Mouse (Mus musculus) ES-Bruce4 (cell line): ENCODE results near the gene Rwdd2b. TPM values are rescaled to one million over a fixed set of nuclear protein-coding genes. Genes with fewer than 3 reads are reported as not detected.

Experiments
- H3K27ac ChIP-seq: 2 replicates; pipeline ENCODE4 v1.5.1; 2012; ENCODE audit warnings: low read length, inconsistent platforms; ENCODE audit not compliant: insufficient read depth
- H3K27me3 ChIP-seq: 2 replicates; pipeline ENCODE4 v1.6.1; 2012; ENCODE audit warnings: mild to moderate bottlenecking, low read length, inconsistent platforms; ENCODE audit not compliant: control insufficient read depth, poor library complexity, insufficient read depth, severe bottlenecking
- H3K36me3 ChIP-seq: 2 replicates; pipeline ENCODE4 v1.6.1; 2012; ENCODE audit warnings: inconsistent platforms, mild to moderate bottlenecking, low read length, moderate library complexity; ENCODE audit not compliant: control insufficient read depth, poor library complexity, insufficient read depth, severe bottlenecking
- H3K4me1 ChIP-seq: one replicate; pipeline ENCODE4 v1.8.1; 2011; ENCODE audit warnings: low read length; ENCODE audit not compliant: control insufficient read depth, insufficient read depth
- H3K4me3 ChIP-seq: 2 replicates; pipeline ENCODE4 v1.5.1; 2011; ENCODE audit warnings: low read depth, mild to moderate bottlenecking, low read length
- H3K9ac ChIP-seq: 2 replicates; pipeline ENCODE4 v1.6.1; 2012; ENCODE audit warnings: low read depth, mild to moderate bottlenecking, inconsistent platforms; ENCODE audit not compliant: poor library complexity, severe bottlenecking
- H3K9me3 ChIP-seq: replicated peaks from 2 replicates; pipeline ENCODE4 v1.6.1; 2012; ENCODE audit warnings: mild to moderate bottlenecking, low read length, inconsistent platforms; ENCODE audit not compliant: control insufficient read depth, poor library complexity, insufficient read depth, severe bottlenecking
- CTCF ChIP-seq: IDR thresholded peaks from one replicate; pipeline ENCODE4 v1.8.1; 2011; ENCODE audit warnings: low read depth, low read length
- EP300 ChIP-seq: IDR thresholded peaks from 2 replicates; pipeline ENCODE4 v1.6.1; 2011; ENCODE audit warnings: low read depth, low read length; ENCODE audit not compliant: insufficient read depth
- POLR2A ChIP-seq: IDR thresholded peaks from one replicate; pipeline ENCODE4 v1.8.1; 2011; ENCODE audit warnings: low read length; ENCODE audit not compliant: insufficient read depth
- polyA plus RNA-seq: library from polyadenylated mRNA; stranded (reverse); fragments of >200 nt; gene quantifications from 2 replicates; pipeline ENCODE4 v1.2.4, GENCODE M21; 2011; ENCODE audit warnings: low read depth; ENCODE audit not compliant: missing spikeins, insufficient read depth, insufficient read length

Rwdd2b gene
- polyA plus RNA-seq: 4.3 and 6.6 TPM in 2 replicates

DNA sequence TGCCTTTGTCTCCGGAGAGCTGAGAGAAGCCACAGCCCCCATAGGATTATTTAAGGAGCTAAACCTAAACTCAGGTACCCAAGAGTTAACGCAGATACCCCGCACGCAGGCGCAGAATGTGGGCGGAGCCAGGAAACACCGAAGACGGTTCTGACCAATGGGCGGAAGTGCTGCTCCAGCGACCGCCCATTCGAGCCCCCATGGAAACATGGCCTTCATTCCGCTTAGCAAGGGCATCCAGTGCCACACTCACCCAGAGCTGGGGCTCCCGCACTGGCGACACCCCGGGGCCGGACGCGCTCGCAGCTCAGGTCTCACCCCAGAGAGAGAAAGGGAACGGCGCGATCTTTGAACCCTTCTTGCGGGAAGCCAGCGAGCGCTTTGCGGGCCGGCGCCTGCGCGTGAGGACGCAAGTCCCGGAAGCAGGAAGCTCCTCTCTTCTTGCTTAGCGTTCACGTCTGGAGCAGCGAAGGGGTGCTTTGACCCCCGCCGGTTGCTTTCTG lies at the start of gene Rwdd2b:
TSS of gene Rwdd2b (minus strand) at position 390 of the 503 bp plus-strand sequence.
- peak within 1 kb of the TSS; percentile 67 for H3K27ac ChIP-seq
- no peaks in the 10 kb centered on the region for H3K27me3 ChIP-seq
- no peaks in the 10 kb centered on the region for H3K4me1 ChIP-seq
- no peaks in the 10 kb centered on the region for H3K9me3 ChIP-seq
- H3K36me3 ChIP-seq: no peaks in the 10 kb centered on the region
- peak within 1 kb of the TSS; percentile 93 for H3K4me3 ChIP-seq
- TF ChIP-seq CTCF (no peak), EP300 (no peak), POLR2A (no peak)
- peak within 1 kb of the TSS; percentile 61 for H3K9ac ChIP-seq

DNA sequence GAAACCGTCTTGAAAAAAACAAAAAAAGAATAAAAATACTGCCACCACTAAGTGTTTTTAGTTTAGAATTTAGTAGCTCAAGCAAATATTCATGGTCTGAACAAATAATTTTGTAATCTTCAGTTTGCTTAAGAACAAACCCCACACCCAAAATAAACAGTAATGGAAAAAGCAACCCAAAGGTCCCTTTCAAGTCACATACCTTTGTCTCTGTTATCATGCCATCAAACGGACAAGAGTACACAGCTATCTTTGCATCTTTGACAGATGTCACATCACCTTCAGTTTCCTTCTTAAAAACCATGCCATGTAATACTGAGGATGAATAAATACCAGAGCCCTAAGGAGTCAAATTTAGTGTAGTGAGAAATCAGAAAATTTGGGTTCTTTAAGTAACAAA lies 48.2 kb upstream of the Rwdd2b start:
- TF ChIP-seq POLR2A (no peak), EP300 (no peak), CTCF (no peak)
- Histone ChIP-seq H3K27ac (no peak overlapping the region), H3K36me3 (peaks cover 91% of the 10 kb centered on the region), H3K9me3 (no peaks in the 10 kb centered on the region), H3K4me1 (no peaks in the 10 kb centered on the region), H3K27me3 (no peaks in the 10 kb centered on the region), H3K9ac (no peak overlapping the region), H3K4me3 (no peak overlapping the region)

DNA sequence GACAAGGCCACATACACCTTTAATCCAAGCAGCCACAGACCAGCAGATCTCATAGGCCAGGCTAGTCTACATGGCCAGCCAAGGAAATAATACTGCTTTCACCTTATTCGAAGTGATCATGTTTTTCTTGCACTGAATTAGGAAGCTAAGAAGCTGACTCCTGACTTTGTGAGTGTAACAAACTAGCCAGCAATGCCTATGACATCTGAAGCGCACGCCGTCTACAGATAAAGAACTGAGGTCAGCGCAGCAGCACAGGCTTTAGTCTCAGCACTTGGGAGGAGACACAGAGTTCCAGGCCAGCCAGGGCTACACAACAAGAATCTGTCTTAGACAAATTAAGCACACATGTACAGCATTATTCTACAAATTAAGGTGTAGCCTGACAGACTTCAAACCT lies 46.4 kb upstream of the Rwdd2b start:
- Histone ChIP-seq H3K27me3 (no peaks in the 10 kb centered on the region), H3K36me3 (peaks cover 84% of the 10 kb centered on the region), H3K27ac (no peak overlapping the region), H3K9ac (no peak overlapping the region), H3K4me3 (no peak overlapping the region), H3K9me3 (no peaks in the 10 kb centered on the region), H3K4me1 (no peaks in the 10 kb centered on the region)
- no peak for TF ChIP-seq EP300
- no peak for TF ChIP-seq CTCF
- TF ChIP-seq POLR2A: no peak

DNA sequence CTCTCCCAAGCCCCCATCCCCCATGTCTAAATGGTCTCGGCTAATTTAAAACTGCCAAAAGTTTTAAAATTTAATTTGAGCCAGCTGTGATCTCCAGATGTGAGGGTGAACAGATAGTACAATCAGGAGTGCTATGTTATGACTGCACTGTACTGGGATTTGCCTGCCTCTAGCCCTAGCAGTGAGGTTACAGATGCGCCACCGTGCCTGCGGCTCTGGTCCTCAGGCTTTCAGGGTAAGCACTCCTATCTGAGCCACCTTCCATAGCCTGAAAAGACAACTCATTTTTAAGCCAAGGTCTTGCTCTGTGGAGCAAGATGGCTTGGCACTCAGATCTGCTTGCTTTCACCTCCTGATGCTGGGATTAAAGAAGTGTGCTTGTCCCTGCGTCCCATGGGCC lies 44.0 kb upstream of the Rwdd2b start:
- Histone ChIP-seq H3K27me3 (no peaks in the 10 kb centered on the region), H3K4me1 (no peaks in the 10 kb centered on the region), H3K36me3 (peaks cover 69% of the 10 kb centered on the region), H3K9me3 (no peaks in the 10 kb centered on the region), H3K4me3 (no peak overlapping the region), H3K9ac (no peak overlapping the region), H3K27ac (no peak overlapping the region)
- TF ChIP-seq EP300: no peak
- no peak for TF ChIP-seq CTCF
- TF ChIP-seq POLR2A: no peak

DNA sequence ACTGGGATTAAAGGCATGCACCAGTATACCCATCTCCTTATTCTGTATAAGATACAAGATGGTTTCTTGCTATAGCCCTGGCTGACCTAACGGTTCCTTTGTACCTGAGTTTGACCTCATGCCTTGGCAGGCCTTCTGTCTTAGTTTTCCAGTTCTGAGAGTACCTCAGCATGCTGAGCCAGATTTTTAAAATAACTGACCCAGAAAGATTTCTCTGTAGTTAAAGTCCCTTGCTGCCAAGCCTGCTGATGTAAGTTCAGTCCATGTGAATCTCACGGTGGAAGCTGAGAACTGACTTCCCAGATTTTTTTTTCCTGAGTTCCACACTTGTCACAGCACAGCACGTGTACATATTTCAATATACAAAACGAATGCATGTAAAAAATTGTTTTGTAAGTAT lies 30.2 kb upstream of the Rwdd2b start:
- H3K4me3 ChIP-seq: no peak overlapping the region
- peaks cover 32% of the 10 kb centered on the region for H3K36me3 ChIP-seq
- H3K4me1 ChIP-seq: no peaks in the 10 kb centered on the region
- no peaks in the 10 kb centered on the region for H3K9me3 ChIP-seq
- H3K9ac ChIP-seq: no peak overlapping the region
- no peak overlapping the region for H3K27ac ChIP-seq
- TF ChIP-seq CTCF: no peak
- TF ChIP-seq EP300: no peak
- no peak for TF ChIP-seq POLR2A
- no peaks in the 10 kb centered on the region for H3K27me3 ChIP-seq

GRCm38 (mm10) chr16:87458752-87459151 lies 18.4 kb upstream of the Rwdd2b start:
- Histone ChIP-seq H3K4me1 (no peaks in the 10 kb centered on the region), H3K9ac (no peak overlapping the region), H3K27ac (no peak overlapping the region), H3K9me3 (no peaks in the 10 kb centered on the region), H3K4me3 (no peak overlapping the region), H3K27me3 (no peaks in the 10 kb centered on the region), H3K36me3 (peaks cover 5% of the 10 kb centered on the region; the same call in 1 of the 2 replicates)
- TF ChIP-seq CTCF (no peak), POLR2A (no peak), EP300 (no peak)
